Mouse (Mus musculus): ENCODE data around the gene Hcrt.

The Hcrt gene

DNA sequence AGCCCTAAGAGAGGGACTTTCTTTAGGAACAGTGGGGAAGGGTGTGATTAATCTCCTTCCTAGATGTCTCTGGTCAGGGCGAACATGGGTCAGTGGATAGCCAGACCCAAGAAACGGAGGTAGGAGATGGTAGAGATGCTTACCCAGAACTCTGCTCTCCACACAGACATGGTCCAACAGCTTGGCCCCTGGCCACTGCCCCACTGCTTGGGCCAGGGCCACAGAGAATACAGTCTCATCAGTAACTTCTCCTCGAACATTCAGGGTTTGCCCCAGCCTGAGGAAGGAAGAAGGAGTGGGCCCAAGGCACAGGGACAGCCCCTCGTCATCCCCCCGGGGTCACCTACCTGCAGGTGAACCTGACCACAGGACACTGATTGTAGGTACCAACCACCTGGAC, 5.1 kb upstream of the Hcrt start:
- DNase-seq (ENCODE audit: low spot score): no peak

DNA sequence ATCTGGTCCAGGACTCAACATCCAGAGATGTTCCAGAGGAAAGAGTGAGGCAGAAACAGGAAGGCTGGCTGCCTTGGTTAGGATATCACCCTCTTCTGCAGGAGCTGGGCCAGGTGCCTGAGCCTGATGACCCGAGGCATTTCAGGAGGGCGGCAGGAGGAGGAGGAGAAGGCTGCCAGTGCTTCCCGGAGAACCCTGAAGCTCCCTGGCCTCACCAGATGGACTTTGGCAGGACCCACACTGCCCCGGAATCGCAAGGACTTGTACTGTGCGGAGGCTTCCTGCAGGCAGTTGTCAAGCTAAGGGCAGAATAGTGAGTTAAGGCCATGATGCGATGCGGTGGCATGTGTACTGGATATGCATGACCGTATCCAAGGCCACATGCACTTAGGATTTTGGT, 4.0 kb upstream of the Hcrt start:
- no peak for DNase-seq (ENCODE audit: low spot score)

DNA sequence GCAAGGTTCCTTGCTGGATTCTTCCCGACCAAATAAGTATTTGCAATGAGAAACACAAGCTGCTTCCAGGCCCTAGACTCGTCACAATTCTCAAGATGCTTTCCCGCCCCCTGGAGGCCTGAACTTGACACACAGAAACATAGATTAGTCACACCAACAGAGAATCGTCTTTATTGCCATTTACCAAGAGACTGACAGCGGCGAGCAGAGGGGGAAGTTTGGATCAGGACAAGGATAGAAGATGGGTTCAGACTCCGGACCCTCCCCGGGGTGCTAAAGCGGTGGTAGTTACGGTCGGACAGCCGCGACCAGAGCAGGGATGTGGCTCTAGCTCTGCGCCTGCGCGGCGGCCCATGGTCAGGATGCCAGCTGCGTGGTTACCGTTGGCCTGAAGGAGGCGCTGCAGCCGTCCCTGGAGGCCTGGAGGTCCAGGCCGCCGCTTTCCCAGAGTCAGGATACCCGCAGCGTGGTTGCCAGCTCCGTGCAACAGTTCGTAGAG, 1.1 kb downstream of the Hcrt start:
- peak; percentile 78 for DNase-seq (ENCODE audit: low spot score)

DNA sequence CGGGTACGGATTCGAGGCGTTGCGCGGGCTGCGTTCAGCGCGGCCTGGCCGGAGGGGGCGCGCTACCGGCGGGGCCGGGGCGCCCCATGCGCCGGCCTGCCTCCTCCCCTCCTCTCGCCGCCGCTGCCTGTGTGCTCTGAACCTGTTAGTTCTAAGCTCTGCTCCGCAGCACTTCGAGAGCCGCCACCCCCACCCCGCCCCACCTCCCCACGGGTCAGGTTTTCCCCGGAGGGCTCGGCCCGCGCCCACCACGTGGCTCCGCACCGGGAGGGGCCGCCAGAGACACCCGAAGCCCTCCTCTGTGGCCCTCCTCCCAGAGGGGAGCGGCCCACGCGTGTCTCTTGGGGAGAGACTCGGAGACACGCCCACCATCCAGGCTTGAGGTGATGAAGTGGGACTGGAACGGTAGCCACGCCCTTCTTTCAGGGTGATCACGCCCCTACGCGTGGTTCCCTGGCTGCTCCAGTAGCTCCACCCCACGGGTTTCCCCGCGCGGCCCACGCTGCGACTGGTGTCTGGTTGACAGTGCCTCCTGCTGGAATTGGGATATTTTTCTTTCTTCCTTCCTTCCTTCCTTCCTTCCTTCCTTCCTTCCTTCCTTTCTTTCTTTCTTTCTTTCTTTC, 3.0 kb downstream of the Hcrt start, which contains the start of gene Kcnh4:
Gene Kcnh4 (minus strand): TSS at position 332 of the 623 bp plus-strand sequence.
- peak; percentile 84 for DNase-seq (ENCODE audit: low spot score)

DNA sequence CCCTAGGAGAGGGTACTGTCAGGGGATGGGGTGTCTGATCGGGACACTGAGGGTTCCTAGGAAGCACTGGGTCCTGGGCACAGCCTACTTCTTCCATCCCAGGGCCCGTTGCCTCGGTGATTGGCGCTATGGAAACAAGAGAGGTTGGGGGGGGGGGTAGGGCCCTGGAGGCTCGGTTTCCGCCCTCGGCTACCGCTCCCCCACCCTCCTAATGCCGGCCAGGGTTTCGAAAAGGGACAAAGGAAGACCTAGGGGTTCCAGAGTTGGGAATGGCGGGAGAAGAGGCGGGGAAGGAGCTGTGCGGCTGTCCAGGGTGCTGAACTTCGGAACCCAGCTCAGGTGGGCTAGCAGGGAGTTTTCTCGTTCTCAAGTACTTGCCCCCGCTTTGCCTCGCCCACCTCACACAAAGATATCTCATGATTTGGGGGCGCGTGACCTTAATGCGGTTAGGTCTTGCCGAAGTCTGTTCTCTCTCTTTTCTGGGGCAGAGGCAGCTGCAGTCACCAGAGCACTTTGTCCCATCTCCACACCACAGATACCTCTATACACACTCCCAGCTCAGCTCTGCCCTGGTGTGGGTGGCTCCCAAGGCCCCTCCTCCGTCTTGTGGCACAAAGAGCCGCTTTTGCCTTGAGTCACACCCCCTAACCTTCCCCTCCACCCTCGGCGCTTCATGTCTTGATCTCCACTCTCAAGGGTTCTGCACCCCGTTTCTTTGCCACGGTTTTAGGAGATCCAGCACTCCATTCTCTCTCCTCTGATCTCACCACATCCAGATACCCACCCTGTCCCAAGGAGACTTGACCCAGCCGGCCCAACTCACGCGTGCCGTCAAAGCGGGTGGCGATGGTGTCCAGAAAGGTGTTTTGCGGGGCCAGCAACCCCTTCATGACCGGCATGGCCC, 3.8 kb downstream of the Hcrt start:
- peak; percentile 52 for DNase-seq (ENCODE audit: low spot score)

DNA sequence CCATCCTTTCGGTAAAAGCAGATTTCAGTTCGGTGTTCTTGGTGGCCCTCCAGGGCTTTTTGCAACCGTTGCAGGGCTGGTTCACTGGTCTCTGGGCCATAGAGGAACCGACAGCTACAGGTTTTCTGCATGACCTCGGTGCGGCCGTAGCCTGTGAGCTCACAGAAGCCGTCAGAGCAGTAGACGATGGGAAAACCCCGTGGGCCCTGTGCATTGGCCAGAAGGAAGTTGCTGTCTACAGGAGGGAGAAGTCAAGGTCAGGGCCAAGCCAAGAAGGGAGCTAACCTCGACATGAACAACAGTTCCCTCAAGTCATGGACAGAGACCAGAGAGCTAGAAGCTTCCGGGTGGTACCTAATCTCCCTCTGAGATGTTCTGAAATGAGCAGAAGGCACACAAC, 5.2 kb downstream of the Hcrt start:
- DNase-seq (ENCODE audit: low spot score): no peak

DNA sequence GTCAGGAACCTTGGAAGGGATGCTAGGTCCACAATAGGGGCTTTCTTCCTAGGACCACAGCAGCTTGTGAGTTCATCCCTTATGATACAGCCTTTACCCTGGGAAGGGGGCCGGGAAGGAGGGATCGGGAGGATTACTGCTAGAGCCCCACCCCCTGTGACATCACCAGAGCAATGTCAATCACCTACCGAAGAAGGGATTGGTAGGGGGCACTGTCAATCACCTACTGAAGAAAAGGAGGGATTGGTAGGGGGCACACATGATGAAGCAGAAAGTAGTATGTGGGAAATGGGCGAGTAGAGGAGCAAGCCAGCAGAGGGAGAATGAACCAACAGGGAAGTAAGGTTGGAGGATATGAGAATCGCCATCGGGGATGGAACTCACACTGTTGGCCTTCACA, 6.3 kb downstream of the Hcrt start:
- DNase-seq (ENCODE audit: low spot score): no peak

DNA sequence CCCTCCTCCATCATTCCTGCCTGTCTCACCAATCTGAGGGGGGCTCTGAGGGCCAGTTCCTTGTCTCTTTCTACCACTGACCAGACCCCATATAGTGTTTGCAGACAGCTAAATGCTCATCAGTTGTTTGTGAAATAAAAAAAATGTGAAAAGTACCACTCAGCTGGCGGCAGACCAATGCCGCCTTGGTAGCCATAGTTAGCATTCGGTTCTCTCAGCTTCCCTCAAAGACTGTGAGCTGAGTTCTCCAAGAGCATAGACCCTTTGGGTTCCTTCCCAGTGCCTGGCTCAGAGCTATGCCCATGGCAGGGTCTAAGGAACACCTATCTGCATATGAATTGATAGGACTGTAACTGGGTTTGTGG, 8.1 kb downstream of the Hcrt start:
- no peak for DNase-seq (ENCODE audit: low spot score)

DNA sequence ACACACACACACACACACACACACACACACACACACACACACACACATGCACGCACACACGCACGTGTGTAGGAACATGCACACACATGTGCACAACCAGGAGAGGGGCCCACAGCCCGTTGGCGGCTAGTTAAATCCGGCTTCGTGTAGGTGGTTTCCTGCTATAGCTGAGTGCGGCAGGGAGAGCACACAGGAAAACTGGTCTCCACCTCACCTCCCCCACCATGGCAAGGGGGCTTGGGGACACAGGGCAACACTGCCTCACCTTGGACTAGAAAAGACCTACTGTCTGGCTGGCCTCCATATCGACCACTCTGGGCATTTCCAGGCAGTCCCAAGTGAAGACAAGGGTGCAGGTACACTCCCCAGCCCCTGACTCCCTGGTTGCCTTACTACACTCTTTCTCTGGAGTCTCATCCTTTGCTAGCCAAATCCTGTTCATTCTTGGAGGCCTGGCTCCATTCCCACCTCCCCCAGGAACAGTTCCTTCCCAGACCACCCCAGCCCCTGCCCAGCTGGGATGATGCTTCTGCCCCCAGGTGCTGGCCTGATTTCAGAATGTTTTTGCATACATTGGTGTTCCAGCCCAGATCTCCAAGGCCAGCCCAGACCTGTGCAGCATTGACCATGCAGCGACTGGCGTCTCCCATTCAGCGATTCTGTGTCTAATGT, 8.6 kb downstream of the Hcrt start:
- DNase-seq (ENCODE audit: low spot score): no peak

DNA sequence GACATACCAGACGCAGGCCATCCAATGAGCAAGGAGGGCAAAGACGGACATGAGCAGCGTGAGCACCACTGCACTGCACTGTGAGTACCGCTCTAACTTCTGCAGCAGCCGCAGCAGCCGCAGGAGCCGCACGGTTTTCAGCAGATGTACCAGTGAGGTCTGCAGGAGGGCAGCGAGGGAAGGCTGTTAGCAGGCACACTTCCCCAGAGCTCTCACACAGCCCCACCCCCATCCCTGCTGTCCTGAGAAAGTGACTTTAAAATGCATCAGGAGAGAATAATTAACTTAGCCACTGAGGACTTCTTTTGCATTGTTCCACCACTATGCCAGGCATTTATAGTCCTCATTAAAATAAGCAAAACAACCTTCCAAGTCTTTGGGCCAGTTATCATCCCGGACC, 10.4 kb downstream of the Hcrt start:
- DNase-seq (ENCODE audit: low spot score): no peak

DNA sequence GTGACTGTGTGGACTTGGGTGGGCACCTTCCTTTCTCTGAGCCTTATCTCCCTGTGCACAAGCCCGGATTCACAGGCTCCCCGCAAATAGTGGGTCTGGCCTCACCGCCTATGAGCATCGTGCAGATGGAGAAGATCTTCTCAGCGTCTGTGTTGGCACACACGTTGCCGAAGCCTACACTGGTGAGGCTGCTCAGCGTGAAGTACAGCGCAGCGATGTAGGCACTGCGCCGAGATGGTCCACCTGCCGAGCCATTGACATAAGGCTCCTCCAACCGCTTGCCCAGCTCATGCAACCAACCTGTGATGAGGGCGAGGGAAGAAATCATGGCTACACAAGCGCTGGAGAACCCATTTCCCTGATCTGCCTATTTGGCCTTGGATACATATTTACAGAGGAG, 12.6 kb downstream of the Hcrt start:
- DNase-seq (ENCODE audit: low spot score): no peak

DNA sequence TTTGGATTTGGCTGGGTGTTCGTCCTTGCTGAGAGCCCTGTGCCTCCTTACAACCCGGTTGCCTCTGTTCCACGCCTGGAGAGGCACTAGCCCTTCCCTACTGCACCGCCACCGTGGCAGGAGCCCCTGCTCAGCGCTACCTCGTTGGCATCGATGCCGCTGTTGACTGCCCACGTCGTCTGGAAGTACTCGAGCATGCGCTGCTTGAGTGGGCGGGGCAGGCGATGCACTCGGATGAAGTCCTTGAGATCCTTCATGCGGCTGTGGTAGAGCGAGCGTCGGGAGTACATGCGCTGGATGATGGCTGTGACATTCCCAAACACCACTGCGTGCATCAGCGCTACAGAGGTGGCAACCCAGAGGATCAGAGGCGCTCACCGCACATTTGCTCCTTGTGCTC, 13.3 kb downstream of the Hcrt start:
- DNase-seq (ENCODE audit: low spot score): no peak

DNA sequence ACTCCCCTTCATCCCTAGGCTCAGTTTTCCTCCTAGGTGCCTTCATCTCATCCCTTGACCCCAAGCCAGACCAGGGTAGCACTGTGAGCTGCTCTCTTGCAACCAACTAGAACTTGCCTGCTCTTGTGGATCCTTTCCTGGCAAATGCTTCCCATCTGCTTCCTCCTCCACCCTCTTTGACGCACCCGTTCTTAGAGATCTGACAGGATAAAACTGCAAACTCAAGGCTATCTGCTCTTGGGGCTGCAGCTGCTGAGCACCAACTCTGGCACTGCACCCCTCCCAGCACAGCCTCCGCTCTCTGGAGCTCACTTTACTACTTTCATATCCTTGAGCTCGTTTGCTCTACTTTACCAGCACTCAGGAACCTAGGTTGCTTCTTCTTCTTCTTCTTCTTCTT, 14.1 kb downstream of the Hcrt start:
- no peak for DNase-seq (ENCODE audit: low spot score)

DNA sequence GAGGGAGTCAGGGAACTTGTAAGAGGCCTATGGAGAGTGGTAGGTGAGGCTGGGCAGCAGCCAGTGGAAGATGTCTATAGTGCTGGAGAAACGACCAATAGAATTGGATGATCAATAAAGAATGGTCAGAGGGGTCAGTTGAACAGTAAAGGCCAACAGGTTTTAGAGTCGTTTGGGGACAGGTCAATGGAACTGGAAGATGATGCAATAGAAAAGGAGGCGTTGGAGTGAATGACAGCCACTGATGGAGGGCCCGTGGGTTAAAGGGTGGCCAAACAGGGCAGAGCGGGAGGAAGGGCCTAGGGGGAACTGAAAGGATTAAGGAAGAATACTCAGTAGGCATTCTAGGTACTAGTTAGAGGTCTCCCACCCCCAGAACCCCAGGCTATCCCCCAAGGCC, 15.6 kb downstream of the Hcrt start:
- no peak for DNase-seq (ENCODE audit: low spot score)

DNA sequence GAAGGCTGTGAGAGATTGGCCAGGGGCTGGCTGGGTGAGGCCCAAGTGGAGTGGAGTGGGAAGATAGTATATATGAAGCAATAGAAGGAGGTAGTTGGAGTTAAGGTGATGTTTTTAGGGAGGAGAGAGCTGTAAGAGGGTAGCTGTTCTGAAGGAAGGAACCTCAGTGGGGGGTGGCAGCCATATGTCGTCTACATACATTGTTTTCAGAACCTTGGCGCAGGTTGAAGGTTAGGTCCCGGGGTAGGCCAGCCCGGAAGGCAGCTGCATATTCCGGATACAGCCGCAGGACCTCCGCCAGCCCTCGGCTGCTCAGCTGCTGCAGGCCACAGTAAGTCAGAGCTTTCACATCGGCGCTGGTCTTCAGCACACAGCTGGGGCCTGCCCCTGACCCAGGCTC, 16.2 kb downstream of the Hcrt start:
- DNase-seq (ENCODE audit: low spot score): no peak

DNA sequence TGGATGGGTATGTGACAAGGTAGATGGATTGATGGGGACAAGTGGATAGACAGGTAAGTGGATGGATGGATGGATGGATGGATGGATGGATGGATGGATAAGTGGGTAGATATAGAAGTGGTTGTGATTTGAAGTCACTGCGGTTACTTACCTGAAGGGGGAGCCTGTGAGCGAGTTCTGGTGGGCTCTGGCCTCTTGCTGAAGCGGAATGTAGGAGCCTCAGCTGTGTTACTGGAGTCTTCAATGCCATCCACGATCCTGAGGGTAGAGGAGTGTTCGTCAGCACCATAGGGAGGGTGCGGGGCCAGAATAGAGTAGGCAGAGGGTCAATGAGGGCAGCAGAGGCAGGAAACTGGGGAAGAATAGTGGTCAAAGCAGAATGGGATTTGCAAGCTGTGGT, 17.6 kb downstream of the Hcrt start:
- peak; percentile 54 for DNase-seq (ENCODE audit: low spot score)

DNA sequence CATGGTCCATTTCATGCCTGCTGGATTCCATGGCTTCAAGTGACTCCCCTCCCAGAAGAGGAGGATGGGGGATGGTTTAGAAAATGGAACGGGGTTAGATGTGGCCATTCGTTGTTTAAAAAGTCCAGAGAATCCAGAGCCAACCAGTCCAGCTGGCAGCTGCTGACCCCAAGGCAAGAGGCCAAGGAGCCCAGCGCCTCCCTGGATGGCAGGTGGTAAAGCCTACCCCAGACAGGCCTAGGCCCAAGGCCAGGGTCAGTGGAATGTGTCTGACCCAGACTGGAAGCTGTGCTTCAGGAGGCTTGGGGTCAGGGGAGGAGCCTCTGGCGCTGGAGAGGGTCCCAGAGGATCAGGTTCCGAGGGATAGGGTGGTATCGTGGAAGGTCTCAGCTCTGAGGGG, 21.4 kb downstream of the Hcrt start:
- no peak for DNase-seq (ENCODE audit: low spot score)

DNA sequence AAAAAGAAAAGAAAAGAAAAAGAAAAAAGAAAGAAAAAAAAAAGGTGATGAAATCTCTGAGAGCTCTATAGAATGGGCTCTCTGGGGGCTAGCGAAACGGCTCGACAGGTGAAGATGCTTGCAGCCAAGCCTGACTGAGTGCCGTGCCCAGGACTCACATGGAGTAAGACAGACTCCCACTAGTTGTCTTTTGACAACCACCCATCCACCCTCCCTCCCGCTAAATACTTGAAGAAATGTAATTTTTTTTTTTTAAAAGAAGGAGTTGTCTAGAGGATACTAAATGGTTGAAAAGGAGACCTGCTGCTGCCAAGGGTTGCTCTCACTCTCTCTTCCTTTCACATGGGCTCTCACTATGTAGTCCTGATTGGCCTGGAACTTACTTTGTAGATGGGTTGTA, 24.0 kb downstream of the Hcrt start:
- DNase-seq (ENCODE audit: low spot score): no peak

DNA sequence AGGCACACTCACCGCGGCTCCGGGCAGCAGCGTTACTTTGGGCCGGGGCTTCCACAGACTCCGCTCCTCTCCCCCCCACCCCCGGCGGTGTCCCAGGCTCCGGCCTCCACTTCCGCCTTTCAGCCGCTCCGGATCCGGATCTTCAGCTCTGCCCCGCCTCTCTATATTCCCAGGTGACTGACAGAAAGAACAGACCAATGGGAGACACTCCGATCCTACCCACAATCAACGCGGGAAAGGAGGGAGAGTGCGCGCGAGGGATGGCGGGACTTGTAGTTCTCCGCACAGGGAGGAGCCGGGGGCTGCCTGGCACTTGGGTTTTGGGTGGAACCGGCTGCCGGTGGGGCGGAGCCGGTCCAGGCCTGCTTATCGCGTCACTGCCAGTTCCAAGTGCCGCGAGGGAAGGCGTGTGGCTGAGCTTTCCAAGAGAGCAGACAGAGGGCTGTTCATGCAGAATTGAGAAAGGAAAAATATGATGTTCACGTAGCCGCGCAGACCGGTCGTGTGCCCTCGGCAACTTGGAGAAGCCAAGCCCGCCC, 24.6 kb downstream of the Hcrt start, which contains the start of gene Rab5c:
Gene Rab5c (minus strand): TSS at position 150 of the 539 bp plus-strand sequence.
- peak; percentile 100 for DNase-seq (ENCODE audit: low spot score)

DNA sequence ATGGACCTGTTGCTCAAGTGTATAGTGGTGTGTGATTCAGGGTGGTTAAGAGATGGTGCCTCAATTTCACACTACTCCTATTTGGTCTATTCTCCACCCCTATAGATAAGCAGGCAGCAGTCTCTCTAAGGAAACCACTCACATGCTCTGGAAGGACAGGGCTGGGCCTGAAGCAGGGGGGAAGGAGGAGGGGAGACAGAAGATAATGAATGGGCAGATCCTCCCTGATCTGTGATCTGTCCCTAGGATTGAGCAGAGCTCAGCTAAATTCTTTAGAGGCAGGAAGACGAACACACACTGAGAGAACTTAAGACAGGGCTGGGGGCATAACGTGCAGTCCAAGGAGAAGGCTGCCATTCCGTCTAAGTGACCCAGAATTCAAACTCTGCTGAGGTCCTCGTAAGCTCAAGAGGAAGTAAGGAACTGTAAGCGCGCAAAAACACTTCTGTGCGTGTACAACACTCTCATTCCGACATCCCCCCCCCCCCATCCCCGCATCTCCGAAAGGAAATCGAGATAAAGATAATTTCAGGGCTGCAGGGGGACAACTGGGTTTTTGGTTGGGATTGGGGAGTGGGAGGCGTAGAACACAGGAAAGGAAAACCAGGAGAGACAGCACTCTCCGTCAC, 25.5 kb downstream of the Hcrt start:
- no peak for DNase-seq (ENCODE audit: low spot score)

DNA sequence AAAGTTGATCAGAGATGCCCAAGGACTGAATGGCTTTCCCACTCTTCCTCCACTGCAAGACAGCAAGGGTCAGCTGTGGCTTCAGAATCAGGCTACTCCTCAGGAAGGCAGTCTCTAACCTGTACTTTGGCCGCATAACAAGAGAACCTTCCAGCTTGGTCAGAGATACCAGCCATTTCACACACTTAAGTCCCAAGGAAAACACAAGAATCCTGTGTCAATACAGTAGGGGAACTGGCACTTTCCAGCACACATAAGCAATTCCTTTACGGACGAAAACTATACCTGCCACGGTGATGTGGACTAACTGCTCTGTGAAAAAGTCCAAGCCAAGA, 26.0 kb downstream of the Hcrt start:
- DNase-seq (ENCODE audit: low spot score): no peak

Measured in T-cell, adult 2 months (primary cell).